Mouse (Mus musculus): Measurements from ENCODE around the gene Reln. TPM values are rescaled to one million over a fixed set of nuclear protein-coding genes. Genes with fewer than 3 reads are reported as not detected.

Reln gene
- polyA plus RNA-seq, 1 experiment from 2014 or later = 1.9 TPM

- Histone ChIP-seq H3K9me3 (replicated peaks; ENCODE audit: control insufficient read depth, low read length) (no peaks in the 10 kb centered on the region), H3K4me1 (ENCODE audit: control insufficient read depth, insufficient read depth, low read length) (no peaks in the 10 kb centered on the region), H3K27me3 (ENCODE audit: control insufficient read depth, insufficient read depth, low read length) (no peaks in the 10 kb centered on the region), H3K36me3 (ENCODE audit: control insufficient read depth, insufficient read depth) (no peaks in the 10 kb centered on the region), H3K4me3 (ENCODE audit: low read length) (no peak overlapping the region), H3K9ac (ENCODE audit: low read length) (no peak overlapping the region), H3K27ac (ENCODE audit: low read length) (no peak overlapping the region), H3K4me2 (ENCODE audit: low read depth, low read length) (no peak overlapping the region)
- ATAC-seq (replicated peaks; ENCODE audit: extremely low read depth, insufficient read depth, low FRiP score) = no peak
- 76% methylated on average over 3 of the region's 3 CpGs for WGBS
These were observed 434.8 kb downstream of the Reln start for GRCm38 (mm10) chr5:21909713-21910112.

- Histone ChIP-seq H3K4me1 (ENCODE audit: control insufficient read depth, insufficient read depth, low read length) (no peaks in the 10 kb centered on the region), H3K27me3 (ENCODE audit: control insufficient read depth, insufficient read depth, low read length) (no peaks in the 10 kb centered on the region), H3K9ac (ENCODE audit: low read length) (no peak overlapping the region), H3K27ac (ENCODE audit: low read length) (no peak overlapping the region), H3K36me3 (ENCODE audit: control insufficient read depth, insufficient read depth) (no peaks in the 10 kb centered on the region), H3K4me3 (ENCODE audit: low read length) (no peak overlapping the region), H3K4me2 (ENCODE audit: low read depth, low read length) (no peak overlapping the region), H3K9me3 (replicated peaks; ENCODE audit: control insufficient read depth, low read length) (no peaks in the 10 kb centered on the region)
- ATAC-seq (replicated peaks; ENCODE audit: extremely low read depth, insufficient read depth, low FRiP score) = no peak
- 54% methylated on average over 12 of the region's 12 CpGs for WGBS
These were observed 443.1 kb downstream of the Reln start for GRCm38 (mm10) chr5:21901411-21901810.

- H3K4me3 ChIP-seq (ENCODE audit: low read length) = no peak overlapping the region
- H3K27ac ChIP-seq (ENCODE audit: low read length) = no peak overlapping the region
- no peak for ATAC-seq (replicated peaks; ENCODE audit: extremely low read depth, insufficient read depth, low FRiP score)
- H3K36me3 ChIP-seq (ENCODE audit: control insufficient read depth, insufficient read depth) = no peaks in the 10 kb centered on the region
- no peaks in the 10 kb centered on the region for H3K27me3 ChIP-seq (ENCODE audit: control insufficient read depth, insufficient read depth, low read length)
- no peaks in the 10 kb centered on the region for H3K9me3 ChIP-seq (replicated peaks; ENCODE audit: control insufficient read depth, low read length)
- H3K4me1 ChIP-seq (ENCODE audit: control insufficient read depth, insufficient read depth, low read length) = 0 out of 2 replicates have a peak, but pooled peaks cover 2% of the 10 kb centered on the region
- H3K9ac ChIP-seq (ENCODE audit: low read length) = no peak overlapping the region
- no peak overlapping the region for H3K4me2 ChIP-seq (ENCODE audit: low read depth, low read length)
- 46% methylated on average over 6 of the region's 6 CpGs for WGBS
These were observed 443.6 kb downstream of the Reln start for GRCm38 (mm10) chr5:21900891-21901290.

DNA sequence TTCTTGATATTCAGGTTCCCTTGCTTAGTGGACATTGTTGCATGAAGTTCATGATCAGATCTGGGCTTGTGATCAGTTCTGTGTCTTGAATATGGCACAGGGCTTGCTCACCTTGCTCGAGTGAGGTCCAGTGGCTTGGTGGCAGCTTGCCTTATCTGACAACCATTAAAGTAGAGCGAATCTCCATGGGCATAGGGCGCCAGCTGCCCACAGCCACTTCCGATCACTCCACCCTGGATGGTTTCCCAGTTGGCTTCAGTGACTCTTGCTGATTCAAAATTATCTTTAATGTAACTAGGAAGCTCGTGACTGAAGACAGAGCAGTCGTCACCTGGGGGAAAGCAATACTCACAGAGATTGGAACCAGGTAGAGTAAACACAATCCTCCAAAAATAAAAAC is 445.6 kb downstream of the Reln start:
- no peak overlapping the region for H3K4me2 ChIP-seq (ENCODE audit: low read depth, low read length)
- no peaks in the 10 kb centered on the region for H3K9me3 ChIP-seq (replicated peaks; ENCODE audit: control insufficient read depth, low read length)
- H3K27me3 ChIP-seq (ENCODE audit: control insufficient read depth, insufficient read depth, low read length) = no peaks in the 10 kb centered on the region
- no peaks in the 10 kb centered on the region for H3K36me3 ChIP-seq (ENCODE audit: control insufficient read depth, insufficient read depth)
- WGBS = 61% methylated on average over 6 of the region's 6 CpGs
- no peak overlapping the region for H3K27ac ChIP-seq (ENCODE audit: low read length)
- H3K4me1 ChIP-seq (ENCODE audit: control insufficient read depth, insufficient read depth, low read length) = 0 out of 2 replicates have a peak, but pooled peaks cover 2% of the 10 kb centered on the region
- H3K4me3 ChIP-seq (ENCODE audit: low read length) = no peak overlapping the region
- H3K9ac ChIP-seq (ENCODE audit: low read length) = no peak overlapping the region
- no peak for ATAC-seq (replicated peaks; ENCODE audit: extremely low read depth, insufficient read depth, low FRiP score)

- WGBS = 34% methylated on average over 14 of the region's 14 CpGs
- no peak overlapping the region for H3K27ac ChIP-seq (ENCODE audit: low read length)
- peak overlapping the region; percentile 49 for H3K4me2 ChIP-seq (ENCODE audit: low read depth, low read length)
- ATAC-seq (replicated peaks; ENCODE audit: extremely low read depth, insufficient read depth, low FRiP score) = no peak
- H3K9ac ChIP-seq (ENCODE audit: low read length) = no peak overlapping the region
- 0 out of 2 replicates have a peak, but pooled peaks cover 2% of the 10 kb centered on the region for H3K4me1 ChIP-seq (ENCODE audit: control insufficient read depth, insufficient read depth, low read length)
- no peaks in the 10 kb centered on the region for H3K27me3 ChIP-seq (ENCODE audit: control insufficient read depth, insufficient read depth, low read length)
- no peaks in the 10 kb centered on the region for H3K9me3 ChIP-seq (replicated peaks; ENCODE audit: control insufficient read depth, low read length)
- H3K4me3 ChIP-seq (ENCODE audit: low read length) = 0 out of 2 replicates have a peak overlapping the region, but pooled peaks have one; percentile 3
- no peaks in the 10 kb centered on the region for H3K36me3 ChIP-seq (ENCODE audit: control insufficient read depth, insufficient read depth)
These were observed 447.9 kb downstream of the Reln start for GRCm38 (mm10) chr5:21896586-21896985.

DNA sequence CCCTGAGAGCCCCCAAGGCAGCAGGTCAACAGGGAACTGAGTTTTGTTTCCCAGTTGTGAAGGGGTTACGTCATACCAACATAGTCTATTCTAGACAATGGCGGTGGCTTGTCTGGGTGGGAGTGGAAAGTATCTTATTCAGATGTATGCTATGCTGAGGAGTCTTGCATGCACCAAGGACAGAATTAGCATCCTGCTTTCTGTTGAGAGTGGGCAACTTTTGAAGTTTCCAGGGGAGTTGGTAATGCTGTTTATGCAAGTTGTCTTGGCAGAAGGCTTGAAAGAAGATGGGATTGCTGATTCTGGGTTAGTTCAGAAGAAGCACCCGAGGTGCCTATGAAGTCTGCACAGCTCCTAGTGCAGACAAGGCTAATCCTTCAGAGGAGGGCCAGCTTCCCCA is 450.3 kb downstream of the Reln start:
- ATAC-seq (replicated peaks; ENCODE audit: extremely low read depth, insufficient read depth, low FRiP score) = no peak
- Histone ChIP-seq H3K4me2 (ENCODE audit: low read depth, low read length) (no peak overlapping the region), H3K9me3 (replicated peaks; ENCODE audit: control insufficient read depth, low read length) (no peaks in the 10 kb centered on the region), H3K36me3 (ENCODE audit: control insufficient read depth, insufficient read depth) (no peaks in the 10 kb centered on the region), H3K4me1 (ENCODE audit: control insufficient read depth, insufficient read depth, low read length) (0 out of 2 replicates have a peak, but pooled peaks cover 2% of the 10 kb centered on the region), H3K27me3 (ENCODE audit: control insufficient read depth, insufficient read depth, low read length) (no peaks in the 10 kb centered on the region), H3K4me3 (ENCODE audit: low read length) (no peak overlapping the region), H3K9ac (ENCODE audit: low read length) (no peak overlapping the region), H3K27ac (ENCODE audit: low read length) (no peak overlapping the region)
- WGBS = 75% methylated on average over 3 of the region's 3 CpGs

- no peak for ATAC-seq (replicated peaks; ENCODE audit: extremely low read depth, insufficient read depth, low FRiP score)
- Histone ChIP-seq H3K27ac (ENCODE audit: low read length) (no peak overlapping the region), H3K4me2 (ENCODE audit: low read depth, low read length) (no peak overlapping the region), H3K36me3 (ENCODE audit: control insufficient read depth, insufficient read depth) (no peaks in the 10 kb centered on the region), H3K27me3 (ENCODE audit: control insufficient read depth, insufficient read depth, low read length) (peaks cover 3% of the 10 kb centered on the region; the same call in 1 of the 2 replicates), H3K9ac (ENCODE audit: low read length) (no peak overlapping the region), H3K4me1 (ENCODE audit: control insufficient read depth, insufficient read depth, low read length) (no peaks in the 10 kb centered on the region), H3K9me3 (replicated peaks; ENCODE audit: control insufficient read depth, low read length) (no peaks in the 10 kb centered on the region), H3K4me3 (ENCODE audit: low read length) (no peak overlapping the region)
- WGBS = 62% methylated on average over 8 of the region's 8 CpGs
These were observed 477.8 kb downstream of the Reln start for GRCm38 (mm10) chr5:21866750-21867149.

DNA sequence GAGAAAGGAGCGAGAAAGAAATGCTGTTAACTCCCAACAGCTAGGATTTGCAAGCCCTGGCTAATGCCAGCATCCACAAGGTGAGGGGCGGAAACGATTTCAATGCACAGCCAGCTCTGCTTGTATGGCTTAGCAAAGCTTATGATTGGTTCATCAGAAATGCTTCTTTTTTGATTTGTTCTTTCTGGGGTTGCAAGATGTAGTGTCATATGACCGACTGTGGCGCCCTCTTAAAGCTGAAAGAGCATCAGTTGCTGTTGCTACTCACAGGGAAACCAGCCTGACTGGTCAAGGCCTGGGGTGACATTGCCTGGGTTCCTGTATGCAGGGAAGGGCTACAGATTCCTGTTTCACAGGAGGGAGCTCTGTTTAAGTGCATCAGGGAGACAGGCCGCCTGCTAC is 478.2 kb downstream of the Reln start:
- WGBS = 17% methylated on average over 6 of the region's 6 CpGs
- Histone ChIP-seq H3K9ac (ENCODE audit: low read length) (no peak overlapping the region), H3K9me3 (replicated peaks; ENCODE audit: control insufficient read depth, low read length) (no peaks in the 10 kb centered on the region), H3K4me3 (ENCODE audit: low read length) (peak overlapping the region; percentile 31; the same call in 1 of the 2 replicates), H3K27me3 (ENCODE audit: control insufficient read depth, insufficient read depth, low read length) (peaks cover 3% of the 10 kb centered on the region; the same call in 1 of the 2 replicates), H3K4me2 (ENCODE audit: low read depth, low read length) (peak overlapping the region; percentile 62), H3K4me1 (ENCODE audit: control insufficient read depth, insufficient read depth, low read length) (no peaks in the 10 kb centered on the region), H3K27ac (ENCODE audit: low read length) (no peak overlapping the region), H3K36me3 (ENCODE audit: control insufficient read depth, insufficient read depth) (no peaks in the 10 kb centered on the region)
- ATAC-seq (replicated peaks; ENCODE audit: extremely low read depth, insufficient read depth, low FRiP score) = no peak

GRCm38 (mm10) chr5:21865346-21866107 is 479.0 kb downstream of the Reln start, which contains the start of gene Slc26a5:
TSS of gene Slc26a5 (minus strand) at chr5:21865604.
- Histone ChIP-seq H3K36me3 (ENCODE audit: control insufficient read depth, insufficient read depth) (no peaks in the 10 kb centered on the region), H3K9me3 (replicated peaks; ENCODE audit: control insufficient read depth, low read length) (no peaks in the 10 kb centered on the region), H3K27me3 (ENCODE audit: control insufficient read depth, insufficient read depth, low read length) (peaks cover 3% of the 10 kb centered on the region; the same call in 1 of the 2 replicates), H3K9ac (ENCODE audit: low read length) (no peak within 1 kb of the TSS), H3K27ac (ENCODE audit: low read length) (no peak within 1 kb of the TSS), H3K4me3 (ENCODE audit: low read length) (peak within 1 kb of the TSS; percentile 31), H3K4me2 (ENCODE audit: low read depth, low read length) (peak within 1 kb of the TSS; percentile 62), H3K4me1 (ENCODE audit: control insufficient read depth, insufficient read depth, low read length) (no peaks in the 10 kb centered on the region)
- WGBS = 2% methylated on average over 29 of the region's 29 CpGs
- no peak for ATAC-seq (replicated peaks; ENCODE audit: extremely low read depth, insufficient read depth, low FRiP score)
